Mouse (Mus musculus) ES-E14 (cell line): ENCODE results near the gene Cd37. TPM values are rescaled to one million over a fixed set of nuclear protein-coding genes. Genes with fewer than 3 reads are reported as not detected.
A peak's percentile ranks its signal among the peaks of the same experiment; 100 is the strongest.

Experiments used
- DNase-seq: peaks from one replicate; pipeline ENCODE4 v3.0.0-alpha.2; 2013; ENCODE audit warnings: low read depth, low spot score
- H3K27ac ChIP-seq: 2 replicates; pipeline ENCODE4 v1.5.1; 2012; ENCODE audit warnings: low read depth, mild to moderate bottlenecking, low read length, moderate library complexity, mixed read lengths; ENCODE audit not compliant: poor library complexity, insufficient read depth, severe bottlenecking
- H3K36me3 ChIP-seq: 2 replicates; pipeline ENCODE4 v1.6.1; 2012; ENCODE audit warnings: mild to moderate bottlenecking, low read length, moderate library complexity, mixed read lengths; ENCODE audit not compliant: control insufficient read depth, poor library complexity, insufficient read depth, severe bottlenecking
- H3K4me1 ChIP-seq, 2 experiments: fragments of 150-350 bp in 1 of 2; sonication (generic) in 1 of 2; 2 replicates each; pipeline ENCODE4 v1.6.1; 2012; ENCODE audit warnings: low read length in 2 of 2, mild to moderate bottlenecking in 1 of 2, mixed read lengths in 1 of 2; ENCODE audit not compliant: control insufficient read depth in 2 of 2, insufficient read depth in 2 of 2, poor library complexity in 1 of 2
- H3K4me3 ChIP-seq, 2 experiments: fragments of 150-350 bp in 1 of 2; sonication (generic) in 1 of 2; 2 replicates each; pipeline ENCODE4 v1.5.1; 2012; ENCODE audit warnings: low read length in 2 of 2, low read depth in 1 of 2, mild to moderate bottlenecking in 1 of 2, mixed read lengths in 1 of 2; ENCODE audit not compliant: insufficient read depth in 1 of 2, poor library complexity in 1 of 2, severe bottlenecking in 1 of 2
- H3K9ac ChIP-seq: 2 replicates; pipeline ENCODE4 v1.6.1; 2012; ENCODE audit warnings: low read depth, mild to moderate bottlenecking, low read length, mixed read lengths; ENCODE audit not compliant: poor library complexity, insufficient read depth, severe bottlenecking
- H3K9me3 ChIP-seq: fragments of 150-350 bp; sonication (generic); 2 replicates; pipeline ENCODE4 v1.6.1; 2012; ENCODE audit warnings: low read depth, mild to moderate bottlenecking, low read length; ENCODE audit not compliant: control insufficient read depth, insufficient read depth
- CHD2 ChIP-seq: IDR thresholded peaks from 2 replicates; pipeline ENCODE4 v1.6.1; 2014; ENCODE audit warnings: mild to moderate bottlenecking, low read depth, low read length, inconsistent platforms
- HCFC1 ChIP-seq: IDR thresholded peaks from 2 replicates; pipeline ENCODE4 v1.6.1; 2012; ENCODE audit warnings: low read length, inconsistent platforms, borderline replicate concordance; ENCODE audit not compliant: insufficient read depth
- MAFK ChIP-seq: IDR thresholded peaks from 2 replicates; pipeline ENCODE4 v1.6.1; 2014; ENCODE audit warnings: mild to moderate bottlenecking, low read depth, low read length, inconsistent platforms; ENCODE audit not compliant: insufficient read depth
- ZC3H11A ChIP-seq: IDR thresholded peaks from 2 replicates; pipeline ENCODE4 v1.6.1; 2012; ENCODE audit warnings: low read depth, mild to moderate bottlenecking, inconsistent platforms, low read length, borderline replicate concordance
- ZNF384 ChIP-seq: IDR thresholded peaks from 2 replicates; pipeline ENCODE4 v1.6.1; 2012; ENCODE audit warnings: low read depth, low read length, inconsistent platforms
- in situ Hi-C, 2 experiments: fragments of 600-800 bp; cut with MboI; formaldehyde crosslinking; loops; one replicate each; pipeline ENCODE4 v1.15.1; 2025; ENCODE audit warnings: low sequenced_read_pairs in 2 of 2, inconsistent platforms in 1 of 2; ENCODE audit not compliant: unreplicated experiment in 2 of 2
- total RNA-seq: library from RNA; depleted of rRNA; stranded (reverse); fragments of 300-350 nt; gene quantifications from 2 replicates; pipeline ENCODE4 v1.2.3, GENCODE M21; 2012

The Cd37 gene
- total RNA-seq, 1 experiment: 50.8 TPM

DNA sequence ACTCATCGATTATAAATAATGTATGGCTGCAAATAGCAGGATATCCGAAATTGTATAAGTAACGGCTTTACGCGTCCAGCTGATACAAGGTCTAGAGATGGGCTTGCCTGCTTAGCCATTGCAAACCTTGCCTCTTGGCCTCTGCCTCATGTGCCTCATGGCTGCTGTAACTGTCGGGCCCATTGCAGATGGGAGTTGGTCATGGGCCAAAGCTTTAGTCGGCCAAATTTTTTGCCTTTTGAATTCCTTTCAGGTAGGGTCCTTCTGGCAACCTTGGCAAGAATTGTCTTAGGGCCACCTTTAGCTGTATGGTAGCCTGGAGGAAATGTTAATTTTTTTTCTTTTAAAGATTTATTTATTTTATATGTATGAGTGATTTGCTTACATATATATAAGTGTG lies 14.1 kb downstream of the Cd37 start:
- in situ Hi-C loops: no loop called here

DNA sequence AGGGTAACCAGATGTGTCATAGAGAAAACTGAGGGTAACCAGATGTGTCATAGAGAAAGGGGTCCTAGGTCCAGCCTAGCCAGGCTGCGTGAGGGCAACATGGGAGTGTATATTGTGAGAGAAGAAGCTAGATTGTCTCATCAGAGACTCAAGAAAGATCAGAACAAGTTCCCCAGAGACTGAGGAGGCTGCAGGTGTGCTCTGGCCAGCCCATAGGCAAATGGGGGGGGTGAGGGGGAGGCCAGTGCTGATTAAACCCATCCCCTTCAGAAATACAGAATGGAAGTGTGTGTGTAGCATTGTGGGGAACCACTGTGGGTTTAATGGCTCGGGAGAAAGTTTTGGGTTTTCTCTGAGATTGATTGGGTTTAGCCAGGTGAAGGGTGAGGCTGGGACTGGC lies 17.2 kb downstream of the Cd37 start:
- TF ChIP-seq ZC3H11A (no peak), CHD2 (no peak), MAFK (no peak), HCFC1 (no peak), ZNF384 (no peak)
- H3K4me1 ChIP-seq: peaks cover 0 to 19% of the 10 kb centered on the region in 2 experiments; a peak in 2 of 4 replicates
- H3K27ac ChIP-seq: no peak overlapping the region
- peaks cover 55% of the 10 kb centered on the region for H3K36me3 ChIP-seq
- H3K4me3 ChIP-seq: no peak overlapping the region
- no peaks in the 10 kb centered on the region for H3K9me3 ChIP-seq
- no peak for DNase-seq
- H3K9ac ChIP-seq: no peak overlapping the region
- in situ Hi-C loops: no loop called here

More for the DNA sequence above, 14.1 kb downstream of the Cd37 start:
- peaks cover 0 to 11% of the 10 kb centered on the region in 2 experiments; a peak in 2 of 4 replicates for H3K4me1 ChIP-seq
- TF ChIP-seq ZNF384 (no peak), ZC3H11A (no peak)
- H3K4me3 ChIP-seq: no peak overlapping the region
- no peak overlapping the region for H3K27ac ChIP-seq
- no peak overlapping the region for H3K9ac ChIP-seq
- H3K36me3 ChIP-seq: peaks cover 47% of the 10 kb centered on the region
- no peaks in the 10 kb centered on the region for H3K9me3 ChIP-seq
- DNase-seq: no peak

DNA sequence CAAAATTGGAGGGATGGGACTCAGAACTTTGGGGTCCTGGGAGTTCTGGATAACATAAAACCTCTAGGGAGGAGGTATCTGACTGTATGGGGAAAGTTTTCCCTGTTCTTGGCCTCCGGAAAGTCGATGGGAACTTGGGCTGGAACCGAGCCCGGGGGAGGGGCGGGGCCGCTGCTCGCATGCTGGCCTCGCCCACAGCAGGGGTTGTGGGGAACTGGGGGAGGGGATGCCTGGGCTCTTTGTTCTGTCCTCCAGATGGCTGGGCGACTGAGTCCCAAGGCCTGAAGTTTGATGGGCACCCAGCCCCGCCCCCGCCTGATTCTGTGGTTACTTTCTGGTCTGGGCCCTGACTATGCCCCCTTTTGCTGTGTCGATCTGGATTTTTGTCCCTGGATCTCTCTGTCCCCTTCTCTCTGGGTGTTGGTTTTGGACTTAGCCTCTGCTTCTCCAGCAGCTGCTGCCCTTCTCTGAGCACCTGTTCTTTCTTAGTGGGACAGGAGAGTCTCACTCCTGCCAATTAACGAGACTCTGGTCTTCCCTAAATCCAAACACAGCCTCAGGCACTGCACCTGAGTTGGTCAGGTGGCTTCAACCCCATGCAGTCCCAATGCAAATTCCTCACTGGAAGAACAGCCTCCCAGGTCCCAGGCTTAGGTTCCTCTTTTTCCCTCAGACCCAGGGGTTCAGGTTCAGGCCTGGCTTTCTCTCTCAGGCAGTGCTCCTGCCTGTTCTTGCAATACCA lies 22.3 kb downstream of the Cd37 start:
- TF ChIP-seq ZNF384 (no peak), ZC3H11A (no peak), HCFC1 (no peak), MAFK (no peak), CHD2 (no peak)
- H3K4me1 ChIP-seq: peaks cover 1 to 23% of the 10 kb centered on the region in 2 experiments; a peak in 2 of 4 replicates

DNA sequence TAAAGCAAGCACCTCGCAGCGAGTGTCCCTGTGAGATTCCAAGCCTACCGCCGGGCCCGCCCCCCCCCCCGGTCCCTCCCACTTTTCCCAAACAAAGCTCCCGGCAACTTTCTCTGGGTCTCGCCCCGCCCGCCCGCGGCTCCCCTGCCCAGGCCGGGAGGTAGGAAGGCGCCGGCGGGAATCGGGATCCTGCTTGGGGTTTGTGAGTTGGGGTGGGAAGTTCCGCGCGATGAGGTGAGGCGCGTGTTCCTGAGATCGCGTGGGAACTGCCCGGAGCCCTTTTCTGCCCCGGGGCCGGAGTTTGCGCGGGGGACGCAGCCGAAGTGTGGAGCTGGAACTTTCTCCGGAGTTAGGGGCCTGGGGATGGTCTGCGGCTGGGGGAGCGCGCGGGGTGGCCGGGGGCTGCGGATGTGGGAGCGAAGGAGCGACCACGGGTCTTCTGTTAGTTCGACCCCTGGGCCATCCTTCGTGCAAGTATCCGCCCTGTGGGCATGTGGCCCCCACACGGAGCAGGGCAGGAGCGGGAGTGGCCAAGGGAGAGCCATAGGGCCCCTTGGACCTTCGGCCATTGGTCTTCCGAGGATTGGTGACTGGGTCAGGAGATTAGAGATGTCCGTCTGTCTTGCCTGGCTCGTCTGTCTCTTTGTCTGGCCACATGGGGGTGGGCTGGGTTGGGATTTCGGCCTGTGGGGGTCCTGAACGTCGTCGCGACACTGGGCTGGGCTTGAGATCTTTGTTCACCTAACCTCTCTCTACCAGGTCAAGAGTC lies 23.1 kb downstream of the Cd37 start, which contains the start of gene Tead2:
Tead2 (plus strand) TSS at position 81 of the 769 bp plus-strand sequence.
- peak within 1 kb of the TSS; percentile 93 for H3K9ac ChIP-seq
- in situ Hi-C loops: no loop called here
- TF ChIP-seq MAFK (no peak), ZC3H11A (no peak), HCFC1 (no peak), CHD2 (no peak), ZNF384 (no peak)
- H3K4me3 ChIP-seq: peak within 1 kb of the TSS; percentile 70 to 89
- peak within 1 kb of the TSS; percentile 78 for H3K27ac ChIP-seq
- peaks cover 4 to 27% of the 10 kb centered on the region in 2 experiments; a peak in 2 of 4 replicates for H3K4me1 ChIP-seq
- no peaks in the 10 kb centered on the region for H3K9me3 ChIP-seq
- DNase-seq: peak; percentile 69
- H3K36me3 ChIP-seq: peaks cover 29% of the 10 kb centered on the region

More for the DNA sequence above, 22.3 kb downstream of the Cd37 start:
- Histone ChIP-seq H3K9me3 (no peaks in the 10 kb centered on the region), H3K4me3 (peak overlapping the region; percentile 70 to 89), H3K9ac (peak overlapping the region; percentile 93), H3K27ac (peak overlapping the region; percentile 78), H3K36me3 (peaks cover 30% of the 10 kb centered on the region)
- peak; percentile 79 for DNase-seq
- in situ Hi-C loops: no loop called here
